Comparison of ENCODE assay signal across 7 mouse cellular contexts in the genomic region with DNA sequence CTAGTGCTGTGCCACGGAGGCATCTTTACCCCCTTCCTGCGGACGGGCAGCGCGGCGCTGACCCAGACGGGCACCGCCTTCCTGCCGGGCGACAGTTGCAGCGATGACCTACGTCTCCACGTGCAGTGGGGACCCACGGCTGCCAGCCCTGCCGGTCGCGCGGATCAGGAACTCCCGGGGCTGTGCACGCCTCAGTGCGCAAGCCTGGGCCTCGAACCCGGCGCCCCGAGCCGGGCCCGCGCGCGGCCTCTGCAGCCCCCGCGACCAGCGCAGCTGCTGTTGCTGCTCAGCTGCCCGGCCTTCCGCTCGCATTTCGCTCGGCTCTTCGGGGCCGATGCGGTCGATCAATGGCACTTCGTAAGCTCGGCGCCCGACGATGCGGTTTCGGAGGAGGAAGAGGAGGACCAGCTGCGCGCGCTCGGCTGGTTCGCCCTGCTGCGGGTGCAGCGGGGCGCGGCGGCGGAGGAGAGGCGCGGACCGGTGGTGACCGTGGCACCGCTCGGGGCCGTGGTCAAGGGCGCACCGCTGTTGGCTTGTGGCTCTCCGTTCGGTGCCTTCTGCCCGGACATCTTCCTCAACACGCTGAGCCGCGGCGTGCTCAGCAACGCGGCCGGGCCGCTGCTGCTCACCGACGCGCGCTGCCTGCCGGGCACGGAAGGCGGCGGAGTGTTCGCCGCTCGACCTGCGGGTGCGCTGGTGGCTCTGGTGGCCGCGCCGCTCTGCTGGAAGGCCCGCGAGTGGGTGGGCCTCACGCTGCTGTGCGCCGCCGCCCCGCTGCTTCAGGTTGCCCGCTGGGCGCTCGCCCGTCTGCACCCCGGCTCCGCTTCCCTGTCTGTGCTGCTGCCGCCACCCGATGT. TPM values are rescaled to one million over a fixed set of nuclear protein-coding genes. Genes with fewer than 3 reads are reported as not detected.
A peak's percentile ranks its signal among the peaks of the same experiment; 100 is the strongest.
DNase-seq lines count a peak whose midpoint lies in the region; ATAC-seq and TF ChIP-seq lines count a peak whose summit lies in the region.

No protein-coding gene starts in this region.

- peaks cover 20% of the 10 kb centered on the region for H3K36me3 ChIP-seq in lung, embryonic 15.5 days
- H3K36me3 ChIP-seq in forebrain, embryonic 13.5 days (ENCODE audit: poor library complexity, severe bottlenecking): peaks cover 36% of the 10 kb centered on the region
- H3K36me3 ChIP-seq in limb, embryonic 11.5 days (ENCODE audit: control insufficient read depth, insufficient read depth, low read length): peaks cover 18% of the 10 kb centered on the region

- H3K4me1 ChIP-seq in lung, embryonic 15.5 days: peaks cover 15% of the 10 kb centered on the region
- peaks cover 11% of the 10 kb centered on the region for H3K4me1 ChIP-seq in bone marrow macrophage, adult 2 months (ENCODE audit: control insufficient read depth, insufficient read depth, low read length)
- H3K4me1 ChIP-seq in forebrain, embryonic 13.5 days: peaks cover 23% of the 10 kb centered on the region
- peaks cover 13% of the 10 kb centered on the region for H3K4me1 ChIP-seq in limb, embryonic 11.5 days (ENCODE audit: control insufficient read depth, insufficient read depth, low read length)

- no peaks in the 10 kb centered on the region for H3K27me3 ChIP-seq in lung, embryonic 15.5 days
- no peaks in the 10 kb centered on the region for H3K27me3 ChIP-seq in forebrain, embryonic 13.5 days
- H3K27me3 ChIP-seq in limb, embryonic 11.5 days (ENCODE audit: control insufficient read depth, insufficient read depth, low read length): no peaks in the 10 kb centered on the region

- TF ChIP-seq POLR2A in bone marrow macrophage, adult 2 months (IDR thresholded peaks at IDR 0.05; ENCODE audit: borderline replicate concordance, low read depth, low read length): no peak

- no peak overlapping the region for H3K27ac ChIP-seq in lung, embryonic 15.5 days
- peak overlapping the region; percentile 4; the same call in 1 of the 2 replicates for H3K27ac ChIP-seq in bone marrow macrophage, adult 2 months (ENCODE audit: insufficient read depth, low read depth, low read length)
- peak overlapping the region; percentile 45; the same call in 1 of the 2 replicates for H3K27ac ChIP-seq in forebrain, embryonic 13.5 days
- no peak overlapping the region for H3K27ac ChIP-seq in limb, embryonic 11.5 days (replicated peaks; ENCODE audit: low read depth, low read length)

- peak overlapping the region; percentile 99 for H3K4me2 ChIP-seq in lung, embryonic 15.5 days
- H3K4me2 ChIP-seq in forebrain, embryonic 13.5 days: peak overlapping the region; percentile 100
- peak overlapping the region; percentile 97 for H3K4me2 ChIP-seq in limb, embryonic 11.5 days (ENCODE audit: low read depth, severe bottlenecking)

- DNase-seq in lung, adult 18-20 months: no peak
- peak; percentile 42 for DNase-seq in limb, embryonic 11.5 days (ENCODE audit: low spot score)
- DNase-seq in naive thymus-derived CD4-positive, alpha-beta T cell, adult 2 months (ENCODE audit: low read depth): peak; percentile 64
- no peak for DNase-seq in layer of hippocampus, adult 9-11 months

- H3K4me3 ChIP-seq in lung, embryonic 15.5 days: peak overlapping the region; percentile 85
- H3K4me3 ChIP-seq in bone marrow macrophage, adult 2 months (ENCODE audit: insufficient read depth, low read length): peak overlapping the region; percentile 85
- H3K4me3 ChIP-seq in forebrain, embryonic 13.5 days: peak overlapping the region; percentile 99
- peak overlapping the region; percentile 96 for H3K4me3 ChIP-seq in limb, embryonic 11.5 days (ENCODE audit: low read depth, low read length)

- peak; percentile 60 for ATAC-seq in lung, embryonic 15.5 days (ENCODE audit: borderline replicate concordance, extremely low read depth, low FRiP score, low TSS enrichment)
- peak; percentile 2; the same call in 1 of the 2 replicates for ATAC-seq in forebrain, embryonic 13.5 days
- peak; percentile 51; the same call in 1 of the 2 replicates for ATAC-seq in limb, embryonic 11.5 days (ENCODE audit: insufficient number of reproducible peaks, low FRiP score, low TSS enrichment, low read depth)

- peak overlapping the region; percentile 56 for H3K9ac ChIP-seq in lung, embryonic 15.5 days
- H3K9ac ChIP-seq in forebrain, embryonic 13.5 days: peak overlapping the region; percentile 79
- H3K9ac ChIP-seq in limb, embryonic 11.5 days (ENCODE audit: low read length): peak overlapping the region; percentile 74

- no peak for TF ChIP-seq CTCF in bone marrow macrophage, adult 2 months (IDR thresholded peaks at IDR 0.05; ENCODE audit: low read depth, low read length)

- H3K9me3 ChIP-seq in lung, embryonic 15.5 days: no peaks in the 10 kb centered on the region
- no peaks in the 10 kb centered on the region for H3K9me3 ChIP-seq in forebrain, embryonic 13.5 days (replicated peaks)
- no peaks in the 10 kb centered on the region for H3K9me3 ChIP-seq in limb, embryonic 11.5 days (ENCODE audit: control insufficient read depth, low read length)

- under 1% methylated on average over 101 of the region's 111 CpGs for WGBS in lung, embryonic 15.5 days
- WGBS in forebrain, embryonic 13.5 days: under 1% methylated on average over 98 of the region's 111 CpGs
- under 1% methylated on average over 106 of the region's 111 CpGs for WGBS in limb, embryonic 11.5 days

RNA-seq across cellular contexts. Expression of gene Tysnd1, which starts 0.6 kb away (rescaled TPM):
- polyA plus RNA-seq in lung, embryonic 15.5 days (2015; fragmentation: Nextera tagmentation; extraction: Ambion mirVana): 34.7 and 36.6 TPM in 2 replicates
- polyA plus RNA-seq in bone marrow macrophage, adult 2 months (2012; ENCODE audit: insufficient read depth, insufficient read length, missing spikeins): 15.5 and 15.6 TPM in 2 replicates
- polyA plus RNA-seq in forebrain, embryonic 13.5 days (2015; fragmentation: Nextera tagmentation; extraction: Ambion mirVana): 18.0 and 18.4 TPM in 2 replicates
- 36.3 and 36.6 TPM in 2 replicates for polyA plus RNA-seq in limb, embryonic 11.5 days (2014; fragmentation: Nextera tagmentation; extraction: Ambion mirVana)

RNA-seq across cellular contexts. Expression of gene Sar1a, which starts 15.8 kb away (rescaled TPM):
- 242 and 243 TPM in 2 replicates for polyA plus RNA-seq in lung, embryonic 15.5 days (2015; fragmentation: Nextera tagmentation; extraction: Ambion mirVana)
- 71.9 and 88.4 TPM in 2 replicates for polyA plus RNA-seq in bone marrow macrophage, adult 2 months (2012; ENCODE audit: insufficient read depth, insufficient read length, missing spikeins)
- polyA plus RNA-seq in forebrain, embryonic 13.5 days (2015; fragmentation: Nextera tagmentation; extraction: Ambion mirVana): 205 and 216 TPM in 2 replicates
- 245 and 250 TPM in 2 replicates for polyA plus RNA-seq in limb, embryonic 11.5 days (2014; fragmentation: Nextera tagmentation; extraction: Ambion mirVana)

RNA-seq across cellular contexts. Expression of gene Aifm2, which starts 19.1 kb away (rescaled TPM):
- polyA plus RNA-seq in lung, embryonic 15.5 days (2015; fragmentation: Nextera tagmentation; extraction: Ambion mirVana): 14.0 and 14.3 TPM in 2 replicates
- polyA plus RNA-seq in bone marrow macrophage, adult 2 months (2012; ENCODE audit: insufficient read depth, insufficient read length, missing spikeins): 13.6 and 16.1 TPM in 2 replicates
- 5.0 and 5.1 TPM in 2 replicates for polyA plus RNA-seq in forebrain, embryonic 13.5 days (2015; fragmentation: Nextera tagmentation; extraction: Ambion mirVana)
- polyA plus RNA-seq in limb, embryonic 11.5 days (2014; fragmentation: Nextera tagmentation; extraction: Ambion mirVana): 8.2 TPM in 2 replicates

RNA-seq across cellular contexts. Expression of gene Ppa1, which starts 47.6 kb away (rescaled TPM):
- 171 and 188 TPM in 2 replicates for polyA plus RNA-seq in lung, embryonic 15.5 days (2015; fragmentation: Nextera tagmentation; extraction: Ambion mirVana)
- 6.5 and 8.1 TPM in 2 replicates for polyA plus RNA-seq in bone marrow macrophage, adult 2 months (2012; ENCODE audit: insufficient read depth, insufficient read length, missing spikeins)
- polyA plus RNA-seq in forebrain, embryonic 13.5 days (2015; fragmentation: Nextera tagmentation; extraction: Ambion mirVana): 285 and 287 TPM in 2 replicates
- polyA plus RNA-seq in limb, embryonic 11.5 days (2014; fragmentation: Nextera tagmentation; extraction: Ambion mirVana): 314 and 321 TPM in 2 replicates

Comparison
In these comparisons a context has a peak if more than half of its experiments do, and no peak if none do; other contexts are left out.
1. ATAC-seq: peak in every context shown above with its lines; median percentile 60 in lung, embryonic 15.5 days; 51 in limb, embryonic 11.5 days; 2 in forebrain, embryonic 13.5 days.
2. H3K27ac ChIP-seq: peak in bone marrow macrophage, adult 2 months (single experiment) and forebrain, embryonic 13.5 days (single experiment); none in lung, embryonic 15.5 days (single experiment) and limb, embryonic 11.5 days (single experiment).
3. DNase-seq: peak in limb, embryonic 11.5 days (single experiment) and naive thymus-derived CD4-positive, alpha-beta T cell, adult 2 months (single experiment); none in lung, adult 18-20 months (0 of 2) and layer of hippocampus, adult 9-11 months (single experiment).
4. Peak in every context shown above with its lines, with median percentiles within 50 percentile points of each other: H3K4me2 ChIP-seq, H3K4me3 ChIP-seq and H3K9ac ChIP-seq.